Mouse (Mus musculus) small intestine, adult 2 months (tissue): ENCODE results near the gene Gm28051.

ENCODE experiments used
- CTCF ChIP-seq: fragments of 200-500 bp; IDR thresholded peaks from 2 replicates; pipeline ENCODE4 v1.5.1; 2012; ENCODE audit warnings: low read depth, mild to moderate bottlenecking, control low read depth, inconsistent platforms, low read length, moderate library complexity, mixed read lengths; ENCODE audit not compliant: insufficient replicate concordance, insufficient read length; ENCODE audit errors: extremely low read depth
- POLR2A ChIP-seq: fragments of 200-500 bp; IDR thresholded peaks from 2 replicates; pipeline ENCODE4 v1.6.1; 2012; ENCODE audit warnings: low read depth, mild to moderate bottlenecking, control low read depth, inconsistent platforms, low read length, moderate library complexity

- TF ChIP-seq POLR2A (no peak), CTCF (peak; percentile 77)
Measured at GRCm38 (mm10) chr12:102681590-102681989, 76.0 kb downstream of the Gm28051 start.
